Mouse (Mus musculus) forelimb bud, embryonic 11.5 days (tissue): Measurements from ENCODE around the gene Cntfr.

Experiments
- DNase-seq: peaks from one replicate; pipeline ENCODE4 v3.0.0-alpha.2; 2012; ENCODE audit warnings: low read depth, low spot score

Cntfr gene

DNA sequence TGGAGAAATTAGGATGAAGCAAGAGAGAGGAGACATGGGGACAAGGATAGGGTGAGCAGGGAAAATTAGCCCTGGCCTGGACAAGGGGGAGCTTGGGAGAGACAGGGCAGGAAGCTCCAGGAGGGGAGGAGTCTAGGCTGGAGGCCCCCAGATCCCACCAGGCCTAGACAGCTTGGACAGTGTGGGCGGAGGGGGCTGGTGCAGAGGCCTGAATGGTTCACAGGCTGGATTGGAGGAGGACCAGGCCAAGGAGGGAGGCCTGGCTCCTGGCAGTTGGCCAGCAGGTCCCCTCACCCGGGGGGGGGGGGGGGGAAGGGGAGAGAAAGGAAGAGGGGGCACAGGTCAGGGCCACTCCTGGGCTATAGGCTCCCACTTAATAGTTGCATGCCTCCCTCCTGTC lies 17.6 kb downstream of the Cntfr start:
- DNase-seq, result no peak

DNA sequence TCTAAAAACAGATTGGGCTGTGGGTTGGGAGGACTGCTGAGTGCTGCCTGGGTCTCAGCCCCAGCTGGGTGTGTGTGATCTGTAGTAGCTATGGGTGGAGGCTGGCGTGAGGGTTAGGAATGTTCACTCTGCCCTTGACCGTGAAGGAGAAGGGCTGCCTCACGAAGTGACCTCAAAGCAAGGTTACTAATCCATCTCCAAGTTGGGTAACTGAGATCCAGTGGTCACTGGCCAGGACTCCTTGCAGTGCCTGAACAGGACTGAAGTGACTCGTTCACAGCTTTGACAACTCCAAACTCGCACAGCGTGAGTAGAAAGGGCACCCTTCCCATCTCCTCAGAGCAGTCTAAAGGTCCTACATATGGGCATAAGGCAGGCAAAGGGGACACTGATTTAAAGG lies 18.0 kb downstream of the Cntfr start:
- no peak for DNase-seq

DNA sequence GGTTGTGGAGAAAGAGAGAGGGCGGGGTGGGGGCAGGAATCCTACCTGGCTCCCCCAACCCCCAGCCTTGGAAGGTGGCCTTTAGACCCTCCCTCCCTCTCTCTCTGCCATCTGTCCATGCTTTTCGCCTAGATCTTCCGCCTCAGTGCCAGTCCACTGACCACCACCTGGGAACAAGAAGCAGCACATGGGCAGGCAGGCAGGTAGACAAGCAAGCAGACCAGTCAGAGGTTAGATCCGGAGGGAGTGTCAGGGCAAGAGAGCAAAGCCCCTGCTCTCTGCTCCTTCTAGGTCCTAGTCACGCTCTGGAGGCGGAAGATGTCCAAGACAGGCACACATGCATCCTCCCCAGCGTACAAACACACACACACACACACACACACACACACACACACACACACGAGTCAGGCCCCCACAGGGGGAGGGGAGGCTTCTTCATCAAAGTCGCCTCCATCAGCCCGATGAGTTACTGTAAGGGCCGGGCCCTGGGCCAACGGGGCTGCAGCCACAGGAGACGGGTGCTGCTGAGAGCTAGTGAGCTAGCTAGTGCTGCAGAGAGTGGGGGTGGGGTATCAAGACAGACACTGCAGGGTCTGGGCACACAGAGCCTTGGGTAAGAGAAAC lies 19.8 kb downstream of the Cntfr start:
- DNase-seq, result no peak

DNA sequence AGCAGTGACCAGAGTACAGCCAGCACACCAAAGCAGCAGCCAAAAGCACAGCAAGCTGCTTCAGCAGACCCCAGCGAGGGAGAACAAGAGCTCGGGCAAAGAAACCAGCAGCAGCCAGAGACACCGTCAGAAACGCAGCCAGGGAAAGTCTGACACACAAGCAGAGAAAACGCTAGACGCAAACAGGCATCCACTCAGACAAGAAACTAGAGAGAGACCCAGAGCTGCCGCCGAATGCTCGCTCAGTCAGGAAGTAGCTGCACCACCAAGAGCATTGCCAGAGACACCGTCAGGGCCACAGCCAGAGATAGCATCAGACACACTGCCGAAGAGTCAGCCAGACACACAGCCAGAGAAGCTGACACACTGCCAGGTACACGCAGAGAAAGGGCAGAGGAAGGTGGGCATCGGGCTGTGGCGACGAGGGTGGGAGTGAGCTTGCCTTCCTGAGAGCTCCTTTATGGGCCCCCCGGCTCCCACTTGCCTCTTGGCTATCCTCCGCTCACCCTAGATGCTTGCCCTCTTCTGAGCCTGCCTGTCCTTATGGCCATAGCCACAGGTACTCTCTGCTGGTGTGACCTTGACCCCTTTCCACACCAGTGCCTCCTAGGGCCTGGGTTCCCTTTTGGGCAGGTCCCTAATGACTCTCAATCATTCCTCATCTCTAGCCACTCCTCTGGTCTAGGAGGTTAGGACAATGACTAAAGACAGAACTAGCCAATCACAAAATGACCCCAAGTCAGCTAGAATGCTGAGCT lies 20.5 kb downstream of the Cntfr start:
- DNase-seq, result no peak

DNA sequence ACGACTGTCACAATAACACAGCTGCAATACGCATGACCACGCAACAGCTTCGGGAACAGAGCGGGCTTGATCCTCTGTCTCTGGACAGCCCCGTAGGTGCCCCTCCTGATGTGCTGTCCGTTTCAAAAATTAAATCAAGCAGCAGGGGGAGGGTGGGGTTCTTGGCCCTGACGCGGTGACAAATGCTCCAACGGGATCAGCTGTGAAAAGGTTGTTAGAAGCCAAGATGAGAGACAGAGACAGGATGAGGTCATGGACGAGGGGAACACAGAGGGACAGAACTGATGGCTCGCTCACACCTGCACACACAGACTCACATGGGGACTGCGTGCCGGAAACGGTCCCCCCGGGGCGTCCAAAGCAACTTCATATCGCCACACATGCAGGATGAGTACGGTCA lies 23.7 kb downstream of the Cntfr start:
- no peak for DNase-seq

DNA sequence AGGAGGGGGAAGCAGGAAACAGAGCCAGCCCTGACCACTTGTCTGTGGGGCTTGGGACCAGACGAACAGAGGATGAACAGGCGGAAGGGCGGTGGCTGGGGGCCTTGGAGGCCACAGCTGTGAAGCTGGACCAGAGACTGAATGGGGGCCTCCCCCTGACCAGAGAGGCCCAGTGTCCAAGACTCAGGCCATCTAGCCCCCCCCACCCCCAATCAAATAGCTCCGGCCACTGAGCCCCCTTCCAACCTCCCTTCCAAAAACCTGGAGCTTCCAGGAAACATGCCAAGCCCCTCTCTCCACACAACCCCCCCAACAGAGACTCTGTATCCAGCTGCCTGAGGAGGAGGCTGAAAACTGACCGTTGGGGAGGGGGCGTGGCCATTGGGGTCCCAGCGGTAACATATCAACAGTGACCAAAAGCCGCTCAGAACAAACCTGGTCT lies 24.3 kb downstream of the Cntfr start:
- DNase-seq, result no peak

DNA sequence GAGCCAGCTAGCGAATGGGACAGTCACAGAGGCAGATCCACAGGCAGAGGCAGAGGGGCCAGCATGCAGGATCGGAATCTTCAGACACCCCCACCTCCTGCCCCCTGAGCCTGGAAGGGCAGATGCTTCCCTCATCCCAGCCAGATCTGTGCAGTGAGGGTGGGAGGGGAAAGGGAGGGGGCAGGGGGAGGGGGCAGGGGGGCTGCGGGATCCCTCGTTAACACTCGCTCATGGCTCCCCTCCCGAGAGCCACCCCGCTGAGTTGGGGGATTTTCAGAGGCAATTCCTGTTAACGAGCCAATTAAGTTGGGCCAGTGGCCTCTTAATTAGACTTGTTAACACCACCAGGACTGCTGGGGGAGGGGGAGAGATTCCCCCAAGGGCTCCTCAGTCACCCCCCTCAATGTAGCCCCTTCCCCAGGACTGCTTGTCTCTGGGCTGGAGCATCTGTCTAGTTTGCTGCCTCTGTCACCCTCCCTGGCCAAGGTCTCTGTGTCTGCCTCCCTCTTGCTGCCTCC lies 24.9 kb downstream of the Cntfr start:
- DNase-seq, result peak; percentile 57

DNA sequence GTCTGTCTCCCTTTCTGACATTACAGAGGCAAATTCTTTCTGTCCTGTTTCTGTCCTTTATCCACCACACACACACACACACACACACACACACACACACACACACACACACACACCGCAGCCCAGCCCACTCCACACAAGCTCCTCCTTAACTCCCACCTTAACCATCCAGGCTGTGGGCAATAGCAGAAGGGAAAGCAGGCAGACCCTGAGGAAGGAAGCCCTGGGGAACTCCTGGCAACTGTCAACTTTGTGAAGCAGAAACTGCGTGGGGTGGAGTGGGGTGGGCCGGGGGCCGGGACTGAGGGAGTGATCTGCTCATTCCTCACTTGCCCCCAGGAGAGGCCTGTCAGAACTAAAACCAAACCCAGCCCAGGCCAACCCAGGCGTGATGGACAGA lies 25.4 kb downstream of the Cntfr start:
- DNase-seq, result no peak

DNA sequence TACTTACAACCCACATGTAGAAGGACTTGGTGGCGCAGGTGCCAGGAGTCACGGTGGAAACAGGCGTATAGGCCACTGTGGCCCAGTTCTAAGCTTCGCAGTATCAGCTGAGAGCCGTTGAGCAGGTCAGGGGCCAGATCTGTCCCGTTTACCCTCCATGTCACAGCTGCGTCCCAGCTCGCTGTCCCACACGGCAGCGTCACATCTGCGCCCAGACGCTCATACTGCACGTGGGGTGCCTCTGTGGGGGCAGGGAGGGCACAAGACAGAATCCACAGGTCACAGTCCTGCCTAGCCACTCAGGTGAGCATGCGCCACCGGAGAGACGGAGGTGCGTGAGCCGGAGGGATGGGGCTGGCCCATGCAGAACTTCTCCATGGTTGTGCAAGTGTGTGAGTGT lies 26.1 kb downstream of the Cntfr start:
- DNase-seq, result no peak

DNA sequence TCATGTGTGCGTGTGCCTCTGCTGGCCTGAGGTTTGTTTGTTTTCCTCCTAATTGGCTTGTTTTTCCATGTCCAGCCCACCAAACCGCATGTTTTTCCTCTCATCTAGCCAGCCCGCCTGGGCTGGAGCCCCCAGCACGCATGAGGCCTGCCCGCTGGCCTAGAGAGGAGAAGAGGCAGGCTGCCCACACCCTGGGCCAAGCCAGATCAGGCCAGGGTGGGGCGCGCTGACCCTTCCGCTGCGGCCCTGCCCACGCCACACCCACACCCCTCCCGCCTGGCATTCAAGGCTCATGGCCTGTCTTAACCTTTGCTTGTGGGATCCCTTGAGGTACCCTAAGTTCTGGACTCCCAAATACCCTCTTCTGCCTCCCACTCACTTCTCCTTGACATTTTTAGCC lies 30.2 kb downstream of the Cntfr start:
- DNase-seq, result no peak

DNA sequence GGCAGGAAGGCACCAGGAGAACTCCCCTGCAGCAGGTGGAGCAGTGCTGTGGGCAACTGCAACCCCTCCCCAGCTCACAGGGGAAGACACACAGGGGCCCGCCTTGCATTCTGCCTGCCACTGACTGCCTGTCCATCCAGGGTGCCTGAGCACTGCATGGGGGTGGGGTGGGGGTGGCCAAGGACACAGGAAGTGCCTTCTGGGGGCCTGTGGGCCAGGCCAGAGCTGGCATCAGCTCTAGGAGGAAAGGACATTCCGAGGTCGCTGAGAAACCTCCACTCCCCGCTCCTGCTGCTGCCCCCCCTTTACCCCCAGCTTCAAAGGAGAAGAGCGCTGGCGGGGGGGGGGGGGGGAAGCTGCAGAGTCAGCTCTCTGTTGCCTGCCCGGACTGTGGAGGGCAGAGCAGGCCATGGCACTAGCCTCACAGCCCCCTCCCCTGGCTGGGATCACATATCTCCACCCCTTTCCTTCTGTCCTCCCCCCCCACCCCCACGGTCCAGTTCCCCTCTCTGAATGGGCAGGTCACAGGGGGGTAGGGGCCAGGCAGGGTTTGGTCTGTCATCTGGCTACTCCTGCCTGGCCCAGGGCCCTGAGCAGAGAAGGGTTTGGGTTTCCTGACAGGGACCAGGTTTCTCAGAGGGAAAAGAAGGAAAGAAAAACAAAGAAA lies 31.7 kb downstream of the Cntfr start:
- no peak for DNase-seq

DNA sequence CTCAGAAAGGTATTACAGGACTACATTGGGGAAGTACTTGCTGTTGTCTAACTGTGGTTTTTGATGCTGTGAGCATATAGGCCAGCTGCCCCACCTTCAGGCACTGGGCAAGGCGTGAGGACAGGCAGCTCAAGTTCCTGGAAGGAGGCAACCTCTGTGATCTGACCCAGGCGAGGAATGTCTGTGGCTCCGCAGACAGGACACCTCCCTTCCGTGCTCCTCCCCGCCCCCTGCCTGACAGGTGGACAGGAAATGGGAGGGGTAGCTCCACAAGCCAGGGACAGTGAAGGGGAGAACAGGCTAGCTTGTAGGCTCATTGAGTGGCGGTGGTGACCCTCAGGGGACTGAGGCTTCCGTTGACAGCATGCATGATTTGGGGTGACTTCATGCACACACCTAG lies 32.4 kb downstream of the Cntfr start:
- DNase-seq, result no peak

DNA sequence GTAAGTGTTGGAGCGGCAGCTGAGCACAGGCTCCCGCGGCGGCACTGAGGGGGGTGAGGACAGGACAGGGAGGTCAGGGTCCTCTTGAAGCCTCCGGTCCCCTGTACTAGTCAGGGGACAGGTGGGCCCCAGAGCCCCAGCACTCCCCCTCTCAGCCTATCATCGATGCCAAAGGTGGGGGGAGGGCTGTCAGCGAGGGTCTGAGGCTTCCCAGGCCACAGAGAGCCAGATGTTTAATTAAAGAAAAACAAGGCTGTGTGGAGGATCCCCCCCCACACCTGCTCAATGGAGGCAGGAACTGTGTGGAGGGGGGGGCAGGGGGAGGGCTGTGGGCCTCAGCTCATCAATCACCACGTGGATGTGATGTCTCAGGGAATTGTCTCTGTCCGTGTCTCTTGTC lies 33.3 kb downstream of the Cntfr start:
- no peak for DNase-seq

DNA sequence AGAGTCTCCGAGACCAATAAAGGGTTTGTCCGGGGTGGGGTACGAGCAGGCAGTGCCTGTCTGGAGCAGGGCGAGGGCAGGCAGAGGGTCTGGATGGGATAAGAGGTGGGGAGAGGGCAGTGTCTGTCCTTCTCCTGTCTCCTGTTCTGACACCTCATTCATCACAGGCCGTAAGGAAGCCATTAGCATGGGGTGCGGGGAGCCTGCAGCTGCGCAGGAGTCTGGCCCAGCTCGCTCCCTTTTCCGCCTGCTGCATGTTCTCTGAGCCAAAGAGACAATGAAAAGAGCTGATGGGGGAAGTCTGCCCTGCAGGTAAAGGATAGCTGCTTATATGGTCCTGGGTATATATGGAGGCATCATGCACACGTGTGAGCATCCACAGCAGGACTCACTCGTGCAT lies 34.2 kb downstream of the Cntfr start:
- DNase-seq, result no peak

DNA sequence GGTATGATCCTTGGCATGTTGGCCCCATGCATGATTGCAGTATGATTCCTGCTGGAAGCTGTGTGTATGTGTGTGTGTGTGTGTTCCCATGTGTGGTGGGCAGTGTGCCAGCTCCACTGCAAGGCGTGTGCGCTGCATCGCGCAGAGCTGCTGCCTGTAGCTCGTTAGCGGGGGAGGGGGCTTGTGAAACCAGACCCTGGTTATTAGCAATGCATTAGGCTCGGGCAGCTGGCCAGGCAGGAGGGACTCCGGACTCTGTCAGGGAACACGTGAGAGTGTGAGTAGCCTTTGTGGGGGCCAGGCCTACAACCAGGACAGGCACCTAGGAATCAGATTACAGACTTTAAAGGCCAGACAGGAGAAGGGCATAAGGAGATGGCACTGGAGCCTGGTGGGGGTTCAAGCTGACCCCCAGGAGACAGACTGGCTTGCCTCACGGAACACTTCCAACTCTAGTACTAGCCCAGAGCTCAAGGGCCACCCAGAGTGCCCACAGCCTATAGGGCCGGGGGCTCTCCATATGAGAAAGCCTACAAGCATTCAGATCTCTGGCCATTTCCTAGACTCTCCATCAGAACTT lies 35.9 kb downstream of the Cntfr start:
- peak; percentile 90 for DNase-seq

DNA sequence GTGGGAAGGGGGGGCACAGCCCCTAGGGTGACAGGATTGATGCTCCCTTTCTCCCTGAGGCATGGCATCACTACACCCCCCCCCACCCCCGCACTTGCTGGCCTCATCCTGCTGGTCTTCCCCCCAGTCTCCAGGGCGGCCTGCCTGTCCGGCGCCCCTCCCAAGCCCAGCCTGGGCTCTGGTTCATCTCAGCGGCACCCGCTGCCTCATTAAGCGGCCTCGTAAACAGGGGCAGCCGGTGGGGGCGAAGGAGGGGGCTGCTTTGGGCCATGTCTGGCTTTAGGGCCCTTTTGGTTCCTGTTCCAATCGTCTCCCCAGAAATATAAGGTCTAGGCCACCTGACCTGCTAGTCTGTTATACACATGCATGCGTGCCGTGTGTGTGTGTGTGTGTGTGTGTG lies 37.3 kb downstream of the Cntfr start:
- DNase-seq, result peak; percentile 85

DNA sequence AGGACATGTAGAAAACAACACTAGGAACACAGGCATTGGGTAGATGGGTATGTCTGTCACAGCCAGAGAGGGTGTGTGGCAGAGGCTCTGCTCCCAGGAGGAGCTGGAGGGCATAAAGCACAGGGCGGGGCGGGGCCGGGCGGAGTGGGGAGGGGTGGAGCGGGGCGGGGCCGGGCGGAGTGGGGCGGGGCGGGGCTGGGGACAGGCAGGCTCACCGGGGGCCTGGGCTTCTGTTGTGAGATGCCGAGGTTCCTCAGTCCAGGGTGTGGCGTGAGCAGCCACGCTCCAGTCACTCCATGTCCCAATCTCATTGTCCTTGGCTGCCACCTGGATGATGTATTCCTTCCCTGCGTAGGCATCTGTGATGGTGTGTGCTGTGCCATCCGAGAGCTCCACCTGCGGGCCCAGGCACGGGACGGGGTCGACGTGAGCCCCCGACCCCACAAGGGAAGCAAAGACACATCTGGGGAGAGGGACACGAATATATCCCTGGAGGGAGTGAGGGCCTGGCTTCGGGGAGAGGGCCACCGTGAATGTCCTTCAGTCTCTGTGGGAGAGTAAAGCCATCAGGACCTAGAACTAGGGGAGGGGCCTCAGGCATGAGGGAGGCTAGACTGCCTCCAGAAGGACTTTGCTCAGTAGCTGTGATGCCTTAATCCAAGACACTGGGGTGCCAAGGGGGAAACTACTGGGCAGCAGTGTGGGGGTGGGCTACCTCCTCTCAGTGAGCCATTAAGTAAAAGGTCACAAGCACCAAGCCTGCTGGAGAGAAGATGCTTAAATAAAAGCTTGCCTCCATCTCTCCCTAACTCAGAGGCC lies 38.1 kb downstream of the Cntfr start:
- no peak for DNase-seq

DNA sequence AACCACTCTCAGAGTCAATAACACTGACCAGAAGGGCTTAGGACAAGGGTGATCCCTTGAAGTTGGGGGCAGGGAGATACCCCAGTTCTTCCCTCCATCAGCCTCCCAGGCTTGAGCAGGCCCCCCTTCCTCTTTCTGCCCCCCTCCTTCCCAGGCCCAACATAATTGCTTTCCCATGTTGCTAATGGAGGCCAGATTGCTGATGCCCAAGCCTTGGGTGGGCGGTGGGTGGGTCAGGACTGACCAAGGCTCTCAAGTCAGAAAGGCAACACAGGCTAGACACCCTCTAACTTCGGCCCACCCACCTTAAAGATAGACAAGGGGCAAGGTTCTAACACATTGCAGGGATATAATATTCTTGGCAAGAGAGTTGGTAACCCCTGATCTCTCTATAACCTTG lies 41.4 kb downstream of the Cntfr start:
- DNase-seq, result no peak

DNA sequence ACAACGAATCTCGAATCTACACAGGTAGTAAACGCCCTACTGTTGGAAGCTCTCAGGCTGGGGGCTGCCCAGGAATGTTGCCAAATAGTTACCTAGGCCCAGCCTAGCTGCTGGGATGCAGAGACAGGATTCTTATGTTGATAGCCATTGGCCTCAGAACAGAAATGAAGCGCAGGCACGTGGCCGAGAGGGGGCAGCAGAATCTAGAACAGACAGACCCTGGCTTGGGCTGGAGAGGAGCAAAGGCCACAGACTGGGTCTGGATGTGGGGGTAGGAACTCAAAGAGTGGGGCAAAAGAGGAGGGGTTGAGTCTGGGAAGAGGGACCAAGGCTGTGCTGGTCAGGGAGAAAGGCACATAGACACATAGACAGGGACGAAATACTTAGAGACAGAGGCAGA lies 42.7 kb downstream of the Cntfr start:
- DNase-seq, result no peak

DNA sequence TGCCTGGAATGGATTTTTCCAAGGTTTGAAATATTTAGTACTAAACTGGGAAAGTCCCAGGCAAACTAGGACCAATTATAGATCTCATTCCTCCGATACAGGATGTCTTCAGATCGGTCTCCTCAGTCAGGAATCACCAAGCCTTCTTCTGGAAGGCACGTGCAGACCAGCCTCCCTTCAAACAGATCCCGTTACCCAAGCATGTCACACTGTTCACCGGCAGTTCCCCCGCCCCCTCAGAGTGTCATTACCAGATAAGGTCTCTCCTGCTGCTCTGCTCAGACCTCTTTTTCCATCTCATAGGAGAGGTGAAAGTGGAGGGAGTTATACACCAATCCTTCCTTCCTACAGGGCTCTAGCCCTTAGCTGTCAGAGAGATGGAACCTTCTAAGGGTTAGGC lies 43.2 kb downstream of the Cntfr start:
- DNase-seq, result no peak

DNA sequence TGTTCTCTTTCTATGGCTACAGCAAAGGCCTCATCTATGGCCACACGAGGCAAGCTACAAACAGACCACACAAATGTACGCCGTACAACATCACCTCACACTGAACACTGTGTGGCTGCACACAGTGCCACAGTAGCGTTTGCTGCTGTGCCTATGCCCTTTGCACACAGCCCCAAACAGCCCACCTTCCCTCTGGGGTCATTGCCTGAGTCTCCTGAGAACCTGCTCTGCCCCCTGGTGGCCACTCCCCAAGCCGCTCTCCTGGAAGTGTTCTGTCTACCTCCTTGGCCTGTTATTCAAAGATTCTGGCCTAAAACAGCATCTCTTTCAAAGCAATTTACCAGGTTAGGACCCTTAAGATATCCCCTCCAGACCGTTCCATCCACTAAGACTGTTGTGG lies 43.6 kb downstream of the Cntfr start:
- DNase-seq, result peak; percentile 78

DNA sequence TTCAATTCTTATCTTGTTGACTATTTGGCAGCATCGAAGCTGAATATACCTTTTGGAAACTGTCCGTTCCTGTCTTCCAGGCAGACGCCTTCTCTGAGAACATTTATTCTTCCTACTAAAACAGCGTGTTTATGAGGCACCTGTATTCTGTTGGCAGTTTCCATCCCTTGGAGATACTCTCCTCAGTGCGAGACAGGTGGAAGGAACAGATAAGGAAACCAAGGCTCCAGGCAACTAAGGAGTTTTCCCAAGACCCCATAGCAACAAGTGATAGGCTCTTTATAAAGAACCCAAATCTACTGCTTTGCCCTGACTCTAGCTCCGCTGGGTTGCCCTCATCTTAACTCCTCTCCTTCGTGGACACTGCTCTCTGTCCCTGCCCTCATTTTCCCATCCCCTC lies 48.3 kb downstream of the Cntfr start:
- no peak for DNase-seq
